Mouse (Mus musculus) midbrain, embryonic 15.5 days (tissue): ENCODE measurements at regions not wholly inside any gene's neighbourhood (a gene's known extent, or its start where the extent isn't known, plus 50 kb on each side); places are given as distances from the start of the nearest gene placed in this dataset.

Source experiments
- ATAC-seq: fragments of 200-750 bp; cut with Nextera tagmentation; replicated peaks from 2 replicates; pipeline ENCODE4 v1.8.0; 2017; ENCODE audit warnings: moderate TSS enrichment
- H3K27ac ChIP-seq: fragments of 300-500 bp; sonication (generic); 2 replicates; pipeline ENCODE4 v1.5.1; 2015; ENCODE audit warnings: mild to moderate bottlenecking, inconsistent platforms
- H3K27me3 ChIP-seq: fragments of 300-500 bp; sonication (generic); replicated peaks from 2 replicates; pipeline ENCODE4 v1.6.1; 2015; ENCODE audit warnings: inconsistent platforms
- H3K36me3 ChIP-seq: fragments of 300-500 bp; sonication (generic); replicated peaks from 2 replicates; pipeline ENCODE4 v1.6.1; 2015; ENCODE audit warnings: inconsistent platforms
- H3K4me1 ChIP-seq: fragments of 300-500 bp; sonication (generic); 2 replicates; pipeline ENCODE4 v1.6.1; 2015; ENCODE audit warnings: inconsistent platforms
- H3K4me2 ChIP-seq: fragments of 300-500 bp; sonication (generic); 2 replicates; pipeline ENCODE4 v1.6.1; 2015; ENCODE audit warnings: inconsistent platforms, mild to moderate bottlenecking, moderate library complexity
- H3K4me3 ChIP-seq: fragments of 300-500 bp; sonication (generic); 2 replicates; pipeline ENCODE4 v1.5.1; 2015; ENCODE audit warnings: mild to moderate bottlenecking, inconsistent platforms
- H3K9ac ChIP-seq: fragments of 300-500 bp; sonication (generic); 2 replicates; pipeline ENCODE4 v1.6.1; 2015; ENCODE audit warnings: mild to moderate bottlenecking, inconsistent platforms
- H3K9me3 ChIP-seq: fragments of 300-500 bp; sonication (generic); 2 replicates; pipeline ENCODE4 v1.6.1; 2016; ENCODE audit warnings: inconsistent platforms
- WGBS: fragments of 180-500 bp; shearing (Covaris S2); methylation state at CpG from one replicate; pipeline ENCODE4 v1.1.7; 2015; ENCODE audit warnings: mixed read lengths; 5-methylcytosine and 5-hydroxymethylcytosine counted together

DNA sequence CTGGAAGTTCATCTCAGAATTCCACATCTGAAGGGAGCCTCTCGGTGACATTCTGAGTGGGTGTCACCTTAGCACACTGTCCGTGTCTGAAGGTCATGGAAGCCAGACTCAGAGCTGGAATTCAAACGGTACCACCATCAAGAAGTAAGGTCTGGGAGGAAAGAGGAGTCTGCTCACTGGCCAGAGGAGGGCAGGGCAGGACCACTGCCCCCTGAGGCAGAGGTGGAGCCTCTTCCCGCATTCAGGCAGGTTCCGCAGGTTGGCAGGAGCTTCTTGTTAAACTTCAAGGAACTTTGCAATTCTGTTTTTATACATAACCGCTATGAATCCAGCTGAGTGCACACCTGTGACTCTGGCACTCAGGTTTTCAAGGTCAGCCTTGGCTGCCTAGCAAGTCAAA is 231.4 kb downstream of the Sipa1l2 start:
- Histone ChIP-seq H3K4me2 (no peak overlapping the region), H3K9me3 (no peaks in the 10 kb centered on the region), H3K9ac (no peak overlapping the region), H3K4me1 (peaks cover 26% of the 10 kb centered on the region), H3K4me3 (no peak overlapping the region), H3K36me3 (no peaks in the 10 kb centered on the region), H3K27ac (no peak overlapping the region), H3K27me3 (peaks cover 34% of the 10 kb centered on the region)
- no peak for ATAC-seq
- WGBS: 43% methylated on average over 6 of the region's 6 CpGs

DNA sequence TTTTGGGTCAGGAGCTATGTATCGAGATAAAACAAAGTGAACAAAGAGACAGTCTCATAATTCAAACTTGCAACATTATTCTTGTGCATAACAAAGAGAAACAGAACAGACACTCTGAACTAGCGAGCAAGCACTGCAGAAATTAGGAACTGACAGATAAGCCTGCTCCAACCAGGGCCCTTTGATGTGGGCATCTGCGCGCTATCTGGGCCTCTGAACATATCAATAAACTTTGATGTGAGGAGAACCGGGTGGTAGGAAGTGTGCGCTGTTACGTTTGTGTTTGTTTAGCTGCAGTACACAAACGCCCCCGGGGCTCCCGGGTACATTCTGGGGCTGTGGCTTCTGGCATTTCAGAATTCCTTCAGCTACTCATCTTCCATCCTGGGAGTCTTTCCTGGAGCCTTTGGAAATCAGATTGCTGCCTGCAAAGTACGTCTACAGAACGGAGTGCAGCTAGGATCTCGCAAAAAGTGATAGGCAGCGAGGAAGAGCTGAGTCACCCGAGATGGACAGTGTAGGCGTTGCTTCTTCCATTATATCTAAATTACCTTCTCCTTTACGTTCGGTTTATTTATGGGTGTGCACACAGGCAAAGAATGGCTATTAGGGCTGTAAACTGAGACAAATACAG is 232.0 kb downstream of the Sipa1l2 start:
- no peak overlapping the region for H3K27ac ChIP-seq
- no peak overlapping the region for H3K9ac ChIP-seq
- H3K4me1 ChIP-seq: peaks cover 26% of the 10 kb centered on the region
- no peak overlapping the region for H3K4me3 ChIP-seq
- ATAC-seq: no peak
- no peaks in the 10 kb centered on the region for H3K9me3 ChIP-seq
- H3K36me3 ChIP-seq: no peaks in the 10 kb centered on the region
- no peak overlapping the region for H3K4me2 ChIP-seq
- H3K27me3 ChIP-seq: peaks cover 32% of the 10 kb centered on the region
- WGBS: 73% methylated on average over 18 of the region's 18 CpGs

DNA sequence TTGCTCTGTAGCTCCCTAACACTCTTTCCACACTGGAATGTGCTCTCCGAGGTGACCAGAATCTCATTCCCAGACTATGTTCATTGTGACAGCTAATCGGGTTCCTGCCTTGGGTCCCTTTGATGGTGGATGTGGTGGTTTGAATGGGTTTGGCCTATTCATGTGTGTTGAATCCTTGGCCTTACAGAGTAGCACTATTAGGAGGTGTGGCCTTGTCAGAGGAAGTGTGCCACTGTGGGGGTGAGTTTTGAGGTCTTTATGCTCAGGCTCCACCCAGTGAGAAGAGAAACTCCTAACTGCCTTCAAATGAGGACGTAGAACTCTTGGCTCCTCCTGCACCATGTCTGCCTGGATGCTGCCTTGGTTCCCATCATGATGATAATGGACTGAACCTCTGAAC is 232.8 kb downstream of the Sipa1l2 start:
- WGBS: 24% methylated on average over 3 of the region's 3 CpGs
- peaks cover 31% of the 10 kb centered on the region for H3K27me3 ChIP-seq

DNA sequence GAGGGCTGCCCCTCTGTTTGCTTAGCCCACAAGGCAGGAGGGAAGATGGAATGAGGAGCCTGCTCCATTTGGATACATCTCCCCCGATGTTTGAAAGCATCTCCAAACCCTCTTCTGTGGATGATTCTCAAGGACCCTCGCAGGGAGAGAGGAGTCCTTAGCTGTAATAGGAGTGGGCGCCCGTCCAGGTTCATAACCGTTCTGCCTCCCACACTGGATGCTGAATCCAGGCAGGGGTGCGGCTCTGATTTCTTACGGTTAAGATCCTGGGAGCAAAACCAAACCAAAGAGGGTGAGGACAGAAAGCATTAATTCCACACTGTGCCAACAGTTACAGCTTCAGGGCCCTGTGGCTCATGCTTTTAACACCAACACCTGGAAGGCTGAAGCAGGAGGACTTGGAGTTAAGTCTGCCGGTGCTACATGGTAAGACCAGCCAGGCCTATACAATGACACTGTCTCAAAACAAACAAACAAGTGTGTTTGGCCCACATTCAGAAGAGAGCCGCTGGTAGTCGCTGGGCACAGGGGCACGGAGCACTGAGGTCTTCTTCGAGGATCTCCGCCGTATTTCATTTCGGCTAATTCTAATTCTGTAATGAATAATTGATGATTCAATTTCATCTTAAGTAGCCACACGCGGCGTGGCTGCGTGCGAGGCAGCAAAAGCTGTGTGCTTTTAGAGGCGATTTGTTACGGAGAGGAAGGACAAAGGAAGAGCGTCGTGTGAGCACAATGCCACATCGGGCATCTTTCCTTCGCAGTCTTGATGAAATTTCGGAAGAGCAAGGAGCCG is 233.8 kb downstream of the Sipa1l2 start:
- Histone ChIP-seq H3K4me1 (peaks cover 26% of the 10 kb centered on the region), H3K9me3 (no peaks in the 10 kb centered on the region), H3K4me2 (peak overlapping the region; percentile 20; the same call in 1 of the 2 replicates), H3K9ac (0 out of 2 replicates have a peak overlapping the region, but pooled peaks have one; percentile 12), H3K27ac (peak overlapping the region; percentile 36), H3K27me3 (peaks cover 31% of the 10 kb centered on the region), H3K4me3 (no peak overlapping the region), H3K36me3 (no peaks in the 10 kb centered on the region)
- 0 out of 2 replicates have a peak, but pooled peaks have one; percentile 42 for ATAC-seq
- WGBS: 17% methylated on average over 28 of the region's 28 CpGs

More for the DNA sequence above, 232.8 kb downstream of the Sipa1l2 start:
- H3K4me3 ChIP-seq: no peak overlapping the region
- H3K9ac ChIP-seq: no peak overlapping the region
- H3K9me3 ChIP-seq: no peaks in the 10 kb centered on the region
- ATAC-seq: no peak
- no peak overlapping the region for H3K4me2 ChIP-seq
- peak overlapping the region; percentile 34; the same call in 1 of the 2 replicates for H3K27ac ChIP-seq
- peaks cover 26% of the 10 kb centered on the region for H3K4me1 ChIP-seq
- no peaks in the 10 kb centered on the region for H3K36me3 ChIP-seq

DNA sequence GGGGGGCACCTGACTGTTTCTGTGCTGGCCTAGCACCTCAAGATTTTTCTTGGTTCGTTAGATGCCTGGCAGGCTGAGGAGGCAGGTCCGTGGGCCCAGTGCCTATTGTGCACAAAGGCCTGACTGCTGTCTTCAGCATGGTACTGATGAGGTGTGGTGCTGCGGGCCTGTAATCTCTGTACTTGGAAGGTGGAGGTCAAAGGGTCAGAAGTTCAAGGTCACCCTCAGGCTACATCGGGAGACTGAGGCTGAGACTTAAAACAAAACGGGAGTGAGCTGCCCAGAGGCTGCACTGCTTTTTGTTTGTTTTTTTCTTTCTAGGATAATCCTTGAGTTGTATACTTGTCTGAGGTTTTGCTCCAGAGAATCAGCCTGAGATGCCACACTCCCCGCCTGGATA is 234.4 kb downstream of the Sipa1l2 start:
- Histone ChIP-seq H3K27ac (0 out of 2 replicates have a peak overlapping the region, but pooled peaks have one; percentile 36), H3K9me3 (no peaks in the 10 kb centered on the region), H3K4me1 (peaks cover 26% of the 10 kb centered on the region), H3K9ac (no peak overlapping the region), H3K4me2 (no peak overlapping the region), H3K36me3 (no peaks in the 10 kb centered on the region), H3K27me3 (peaks cover 27% of the 10 kb centered on the region), H3K4me3 (no peak overlapping the region)
- WGBS: 32% methylated on average over 6 of the region's 6 CpGs
- 0 out of 2 replicates have a peak, but pooled peaks have one; percentile 22 for ATAC-seq

DNA sequence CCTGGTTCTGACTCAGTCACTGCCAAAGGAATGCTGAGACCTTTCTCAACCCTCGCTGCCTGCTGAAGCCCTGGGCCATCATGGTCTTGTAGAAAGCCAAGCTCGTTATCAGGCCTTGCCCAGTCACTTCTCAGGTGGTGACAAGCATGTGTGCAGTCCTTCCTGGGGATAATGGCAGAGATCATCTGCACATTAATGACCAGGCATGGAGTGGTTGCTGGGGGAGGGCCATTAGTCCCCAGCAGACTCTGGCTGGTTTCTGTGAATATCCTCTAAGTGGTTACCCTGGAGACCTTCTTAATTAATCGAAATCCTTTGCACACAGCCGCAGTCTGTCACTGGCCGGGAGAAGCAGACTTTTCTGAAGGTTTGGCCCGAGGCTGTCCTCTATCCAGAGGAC is 239.0 kb downstream of the Sipa1l2 start:
- H3K27ac ChIP-seq: no peak overlapping the region
- H3K4me2 ChIP-seq: no peak overlapping the region
- whole genome bisulfite sequencing: 31% methylated on average over 6 of the region's 6 CpGs
- no peak overlapping the region for H3K9ac ChIP-seq
- ATAC-seq: no peak; the same call in 1 of the 2 replicates
- no peak overlapping the region for H3K4me3 ChIP-seq
- no peaks in the 10 kb centered on the region for H3K9me3 ChIP-seq
- no peaks in the 10 kb centered on the region for H3K36me3 ChIP-seq
- H3K4me1 ChIP-seq: peaks cover 17% of the 10 kb centered on the region
- H3K27me3 ChIP-seq: peaks cover 25% of the 10 kb centered on the region

DNA sequence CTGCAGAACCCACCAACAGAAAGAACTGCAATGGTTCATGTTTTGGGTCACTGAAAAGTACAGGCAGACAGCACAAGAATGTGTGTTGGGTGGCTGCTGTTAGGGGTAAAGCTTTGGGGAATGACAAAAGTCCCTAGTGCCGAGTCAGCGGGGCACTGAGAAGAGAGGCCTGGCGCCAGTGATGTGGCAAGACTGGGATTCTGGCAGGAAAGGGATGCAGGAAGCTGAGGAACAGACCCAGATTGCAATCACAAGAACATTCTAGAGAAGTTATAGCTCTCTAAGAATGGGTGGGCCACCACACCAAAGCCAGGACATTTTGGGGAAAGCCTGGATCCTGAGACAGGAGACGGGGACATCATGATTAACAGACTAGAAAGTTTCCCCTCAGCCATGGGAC is 241.0 kb downstream of the Sipa1l2 start:
- 91% methylated on average over 4 of the region's 4 CpGs for WGBS
- Histone ChIP-seq H3K4me3 (no peak overlapping the region), H3K4me1 (peaks cover 9% of the 10 kb centered on the region; the same call in 1 of the 2 replicates), H3K9me3 (no peaks in the 10 kb centered on the region), H3K27ac (no peak overlapping the region), H3K36me3 (no peaks in the 10 kb centered on the region), H3K9ac (no peak overlapping the region), H3K4me2 (no peak overlapping the region), H3K27me3 (peaks cover 19% of the 10 kb centered on the region)
- no peak for ATAC-seq

DNA sequence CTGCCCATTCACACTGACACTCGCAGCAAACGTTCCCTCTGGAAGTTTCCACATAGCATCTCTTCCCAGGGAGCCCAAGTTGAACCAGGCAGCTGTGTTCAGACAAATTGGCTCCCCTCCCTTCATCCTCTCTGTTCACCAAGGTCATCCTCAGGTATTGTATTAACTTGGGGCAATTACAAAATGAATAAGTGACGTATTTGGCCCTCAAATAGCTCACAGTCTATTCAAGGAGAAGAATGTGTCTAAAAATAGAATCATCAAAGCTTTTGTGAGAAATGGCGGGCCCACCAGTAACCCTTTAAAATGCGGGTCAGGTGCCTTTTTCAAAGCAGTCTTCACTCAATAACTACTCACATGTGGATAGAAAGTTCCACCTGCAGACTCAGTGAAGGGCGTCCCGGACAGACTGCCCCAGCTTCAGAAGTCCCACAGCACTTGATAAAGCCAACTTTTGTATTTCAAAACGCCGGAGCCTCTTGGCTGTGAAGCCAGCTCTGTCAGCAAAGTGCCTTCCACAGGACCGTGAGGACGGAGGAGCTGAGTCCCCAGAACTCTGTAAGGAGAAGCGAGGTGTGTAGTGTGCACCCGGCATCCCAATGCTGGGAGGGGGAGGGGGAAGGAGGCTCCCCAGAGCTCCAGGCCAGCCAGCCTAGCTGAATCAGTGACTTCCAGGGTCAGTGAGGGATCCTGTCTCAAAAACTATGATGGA is 241.9 kb downstream of the Sipa1l2 start:
- H3K9me3 ChIP-seq: no peaks in the 10 kb centered on the region
- no peaks in the 10 kb centered on the region for H3K36me3 ChIP-seq
- H3K9ac ChIP-seq: no peak overlapping the region
- H3K4me1 ChIP-seq: peaks cover 9% of the 10 kb centered on the region; the same call in 1 of the 2 replicates
- 50% methylated on average over 13 of the region's 13 CpGs for WGBS
- peaks cover 15% of the 10 kb centered on the region for H3K27me3 ChIP-seq
- no peak overlapping the region for H3K4me3 ChIP-seq
- no peak for ATAC-seq
- H3K27ac ChIP-seq: no peak overlapping the region
- no peak overlapping the region for H3K4me2 ChIP-seq

DNA sequence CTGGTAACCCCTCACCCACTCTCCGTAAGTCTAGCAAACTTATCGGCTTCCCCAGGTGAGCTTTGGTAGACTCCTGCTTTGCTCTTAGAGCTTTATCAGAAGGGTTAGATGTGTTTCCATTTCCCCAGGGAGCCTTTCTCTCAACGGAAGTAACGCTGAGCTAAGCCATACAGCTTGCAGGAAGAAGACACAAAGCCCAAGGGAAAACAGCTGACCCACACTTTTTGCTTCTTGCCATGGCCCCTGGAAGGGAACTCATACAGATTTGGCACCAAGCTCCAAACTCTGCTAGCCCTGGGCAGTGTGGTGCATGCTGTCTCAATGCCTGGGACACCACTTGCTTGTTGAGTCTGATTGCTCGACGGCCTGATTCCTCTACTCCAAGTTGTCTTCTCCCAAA is 242.6 kb downstream of the Sipa1l2 start:
- Histone ChIP-seq H3K36me3 (no peaks in the 10 kb centered on the region), H3K4me1 (peaks cover 9% of the 10 kb centered on the region; the same call in 1 of the 2 replicates), H3K27ac (no peak overlapping the region), H3K4me3 (no peak overlapping the region), H3K27me3 (peaks cover 15% of the 10 kb centered on the region), H3K9ac (no peak overlapping the region), H3K9me3 (no peaks in the 10 kb centered on the region), H3K4me2 (no peak overlapping the region)
- ATAC-seq: no peak
- WGBS: 77% methylated on average over 6 of the region's 6 CpGs

DNA sequence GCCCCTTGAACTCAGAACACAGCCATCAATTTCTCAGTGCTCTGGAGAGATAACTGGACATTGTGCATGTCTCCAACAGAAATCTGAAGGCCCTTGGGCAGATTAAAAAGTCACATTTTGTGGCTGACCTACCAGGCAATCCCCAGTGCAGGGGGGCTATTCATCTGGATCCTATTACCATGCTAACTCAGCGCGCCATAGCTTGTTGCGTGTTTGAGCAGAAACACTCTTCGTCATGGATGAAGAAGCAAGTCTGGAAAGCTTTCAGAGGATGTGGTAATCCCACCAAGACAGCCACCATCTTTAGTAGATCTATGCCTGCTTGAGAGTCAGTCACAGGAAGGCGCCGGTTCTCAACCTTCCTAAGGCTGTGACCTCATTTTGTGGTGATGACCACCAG is 243.9 kb downstream of the Sipa1l2 start:
- H3K9ac ChIP-seq: no peak overlapping the region
- no peak overlapping the region for H3K4me2 ChIP-seq
- H3K9me3 ChIP-seq: no peaks in the 10 kb centered on the region
- 93% methylated on average over 6 of the region's 6 CpGs for WGBS
- no peak overlapping the region for H3K4me3 ChIP-seq
- no peak for ATAC-seq
- peaks cover 15% of the 10 kb centered on the region for H3K27me3 ChIP-seq
- peaks cover 9% of the 10 kb centered on the region; the same call in 1 of the 2 replicates for H3K4me1 ChIP-seq
- no peaks in the 10 kb centered on the region for H3K36me3 ChIP-seq
- no peak overlapping the region for H3K27ac ChIP-seq

DNA sequence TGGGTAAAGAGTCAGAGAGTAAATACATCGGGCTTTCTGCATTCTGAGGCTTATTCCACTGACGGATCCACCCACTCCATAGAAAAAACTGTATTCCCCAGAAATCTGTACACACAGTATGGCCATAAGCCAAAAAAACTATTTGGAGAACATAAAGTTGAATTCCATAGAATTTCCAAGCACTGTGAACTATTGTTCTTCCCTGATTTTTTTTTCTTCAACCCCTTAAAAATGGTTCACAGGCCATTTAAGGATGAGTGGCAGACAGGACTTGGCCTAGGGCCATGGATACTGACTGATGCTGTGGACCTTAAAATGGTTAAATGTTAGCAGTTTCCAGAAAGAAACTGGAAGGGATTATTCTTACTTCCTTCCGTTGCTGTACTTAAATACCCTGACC is 247.0 kb downstream of the Sipa1l2 start:
- Histone ChIP-seq H3K27me3 (peaks cover 12% of the 10 kb centered on the region; the same call in 1 of the 2 replicates), H3K27ac (no peak overlapping the region), H3K9ac (no peak overlapping the region), H3K4me1 (0 out of 2 replicates have a peak, but pooled peaks cover 4% of the 10 kb centered on the region), H3K4me2 (no peak overlapping the region), H3K9me3 (no peaks in the 10 kb centered on the region), H3K4me3 (no peak overlapping the region), H3K36me3 (no peaks in the 10 kb centered on the region)
- ATAC-seq: no peak
- 70% methylated on average over 3 of the region's 3 CpGs for WGBS

DNA sequence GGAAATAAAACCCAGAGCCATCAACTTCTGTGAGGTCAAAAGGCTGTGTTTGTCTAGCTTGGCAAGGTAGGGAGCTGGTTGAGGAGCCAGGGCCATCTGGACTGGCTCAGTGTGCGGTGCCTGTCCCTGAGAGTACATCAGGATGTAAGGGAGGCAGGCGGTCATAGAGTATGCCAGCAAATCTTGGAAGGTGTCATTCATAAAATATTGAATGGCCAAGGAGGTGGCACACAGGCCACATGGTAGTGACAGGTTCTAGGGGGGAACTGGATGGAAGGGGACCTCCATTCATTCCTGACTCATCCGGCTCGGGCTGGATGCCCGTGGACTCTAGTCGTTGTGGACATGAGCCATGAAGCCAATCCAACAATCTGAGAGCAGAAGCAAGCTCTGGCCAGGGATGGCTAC is 252.0 kb downstream of the Sipa1l2 start:
- no peak for ATAC-seq
- Histone ChIP-seq H3K27me3 (peaks cover 4% of the 10 kb centered on the region; the same call in 1 of the 2 replicates), H3K4me3 (no peak overlapping the region), H3K27ac (no peak overlapping the region), H3K9ac (no peak overlapping the region), H3K4me2 (no peak overlapping the region), H3K36me3 (no peaks in the 10 kb centered on the region), H3K4me1 (peaks cover under 1% of the 10 kb centered on the region; the same call in 1 of the 2 replicates), H3K9me3 (no peaks in the 10 kb centered on the region)
- 91% methylated on average over 6 of the region's 6 CpGs for WGBS
